Mouse (Mus musculus): ENCODE data around the gene Hhatl.

Gene Hhatl

GRCm38 (mm10) chr9:121802747-121803146 is 10.4 kb upstream of the Hhatl start:
- DNase-seq: no peak

- no peak for DNase-seq
Measured at GRCm38 (mm10) chr9:121798887-121799520, 6.7 kb upstream of the Hhatl start.

DNA sequence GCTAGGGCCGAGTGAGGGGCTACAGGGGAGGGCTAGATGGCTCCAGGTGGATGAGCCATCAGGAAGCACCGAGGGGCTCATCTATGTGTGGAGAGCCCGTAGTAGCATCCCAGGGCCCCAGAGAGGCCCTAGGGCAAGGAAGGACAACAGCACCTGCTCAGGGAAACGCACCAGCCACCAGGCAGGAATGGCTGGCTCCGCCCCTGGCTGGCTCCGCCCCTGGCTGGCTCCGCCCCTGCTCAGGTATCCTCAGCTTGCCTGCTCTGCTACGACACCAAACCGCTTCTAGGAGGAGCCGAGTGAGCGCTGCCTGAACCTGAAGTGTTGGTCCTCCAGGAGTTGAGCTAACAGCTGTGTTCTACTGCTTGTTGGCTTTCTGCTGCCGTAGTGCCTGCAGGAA is 5.4 kb upstream of the Hhatl start:
- DNase-seq: peak; percentile 55 to 68

DNA sequence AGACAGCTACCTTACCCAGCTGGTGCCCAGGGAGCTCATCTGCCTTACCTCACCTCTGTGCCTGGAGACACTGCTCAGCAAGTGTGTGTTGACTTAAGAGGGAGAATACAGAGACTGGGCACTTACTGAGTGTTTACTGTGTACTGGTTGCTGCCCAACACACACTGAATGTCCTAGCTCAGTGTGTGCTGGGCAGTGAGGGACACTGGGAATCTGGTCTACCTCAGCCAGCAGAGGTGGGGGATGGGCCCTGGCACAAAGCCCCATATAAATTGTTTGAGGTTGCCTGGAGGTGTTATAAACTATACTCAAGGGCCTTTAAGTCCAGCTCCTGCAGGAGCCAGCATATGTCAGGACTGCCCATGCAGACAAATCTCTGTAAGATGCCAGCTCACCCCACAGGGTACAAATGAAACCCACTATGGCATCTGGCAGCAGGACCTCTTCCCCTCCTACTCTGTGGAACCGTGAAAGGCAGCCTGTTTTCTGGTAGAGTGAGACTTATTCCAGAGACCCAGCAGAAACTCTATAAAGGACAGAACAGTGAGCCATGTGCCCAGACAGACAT is 2.7 kb upstream of the Hhatl start:
- DNase-seq: peak in 1 of 2 experiments; percentile 11

DNA sequence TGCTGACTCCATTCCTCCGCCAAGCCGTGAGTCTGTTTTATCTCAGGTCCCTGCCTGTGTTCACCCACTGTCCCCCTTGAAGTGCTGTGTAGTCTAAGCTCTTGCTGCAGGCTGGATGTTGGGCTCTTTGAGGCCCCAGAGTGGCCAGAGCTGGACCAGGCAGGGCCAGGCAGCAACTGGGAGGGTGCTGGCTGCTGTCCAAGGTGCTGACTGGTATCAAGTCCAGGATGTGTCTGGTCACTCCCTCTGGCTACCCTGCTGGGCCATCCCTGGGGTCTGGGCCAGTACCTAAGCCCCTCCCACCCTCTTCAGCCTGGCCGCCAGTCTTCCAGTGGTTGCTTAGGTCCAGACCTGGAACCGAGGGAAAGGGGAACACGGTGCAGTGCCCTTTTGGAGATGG is 1.1 kb downstream of the Hhatl start:
- DNase-seq: peak; percentile 90 to 92

GRCm38 (mm10) chr9:121786359-121786758 is 5.9 kb downstream of the Hhatl start:
- no peak for DNase-seq

- DNase-seq: no peak
Measured at GRCm38 (mm10) chr9:121785261-121785660, 7.0 kb downstream of the Hhatl start.

DNA sequence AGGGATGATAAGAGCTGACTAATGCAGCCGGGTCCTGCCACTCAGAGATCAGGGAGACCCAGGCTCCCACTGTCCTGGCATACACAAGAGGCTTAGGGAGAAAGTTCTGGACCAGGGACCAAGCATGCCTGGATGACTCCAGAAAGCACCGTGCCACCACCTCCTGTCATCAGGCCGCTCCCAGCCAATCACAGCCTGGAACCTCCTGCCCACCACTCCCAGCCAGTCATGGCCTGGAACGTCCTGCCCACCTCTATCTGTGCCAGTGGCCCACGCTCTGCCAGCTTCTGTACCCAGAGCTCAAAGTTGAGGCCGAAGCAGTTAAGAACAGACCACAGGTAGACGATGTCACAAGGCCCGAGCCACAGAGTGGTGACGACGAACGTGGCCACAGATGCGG is 7.5 kb downstream of the Hhatl start:
- DNase-seq: no peak

- DNase-seq: peak; percentile 65 to 76
Measured at GRCm38 (mm10) chr9:121778066-121778624, 14.2 kb downstream of the Hhatl start.

DNA sequence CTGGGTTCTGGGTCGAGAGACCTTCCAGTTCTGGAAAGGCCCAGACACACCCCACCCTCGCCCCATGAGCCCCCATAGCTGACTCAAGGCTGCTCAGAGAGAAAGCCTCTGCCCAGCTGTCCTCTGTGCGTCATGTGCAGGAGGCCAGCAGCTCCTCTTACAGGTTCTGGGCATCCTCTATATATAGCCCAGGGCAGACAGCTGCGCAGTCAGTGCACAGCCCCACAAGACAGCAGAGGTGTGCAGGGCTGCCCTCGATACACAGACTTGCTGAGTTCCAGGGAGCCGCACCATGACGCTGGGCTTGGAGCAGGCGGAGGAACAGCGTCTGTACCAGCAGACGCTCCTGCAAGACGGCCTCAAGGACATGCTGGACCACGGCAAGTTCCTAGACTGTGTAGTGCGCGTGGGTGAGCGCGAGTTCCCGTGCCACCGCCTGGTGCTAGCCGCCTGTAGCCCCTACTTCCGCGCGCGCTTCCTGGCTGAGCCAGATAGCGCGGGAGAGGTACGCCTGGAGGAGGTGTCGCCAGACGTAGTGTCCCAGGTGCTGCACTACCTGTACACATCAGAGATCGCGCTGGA is 14.7 kb downstream of the Hhatl start, which contains the start of gene Klhl40:
Klhl40 (plus strand) TSS at position 124 of the 582 bp plus-strand sequence.
- DNase-seq: peak in 1 of 2 experiments; percentile 33

- no peak for DNase-seq
Measured at GRCm38 (mm10) chr9:121776511-121776910, 15.8 kb downstream of the Hhatl start.

DNA sequence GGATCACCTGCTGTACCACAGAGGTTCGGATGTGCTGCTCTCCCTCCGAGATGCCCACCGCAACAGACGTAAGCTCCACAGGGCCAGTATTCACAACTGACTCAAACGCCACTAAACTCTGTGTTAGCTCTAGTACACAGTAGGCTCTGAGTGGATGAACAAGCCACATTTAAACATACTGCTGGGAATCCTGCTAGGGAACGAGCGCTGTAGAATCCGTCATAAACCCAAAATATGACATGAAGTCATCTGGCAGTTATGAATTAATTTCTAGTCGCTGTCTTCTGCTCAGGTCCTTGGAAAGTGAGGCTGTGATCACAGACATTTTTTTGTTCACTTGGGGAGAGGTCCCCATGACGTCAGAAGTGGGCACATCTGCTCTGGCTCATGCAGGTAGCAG is 16.4 kb downstream of the Hhatl start:
- no peak for DNase-seq

- DNase-seq: no peak
Measured at GRCm38 (mm10) chr9:121772412-121772811, 19.9 kb downstream of the Hhatl start.

DNA sequence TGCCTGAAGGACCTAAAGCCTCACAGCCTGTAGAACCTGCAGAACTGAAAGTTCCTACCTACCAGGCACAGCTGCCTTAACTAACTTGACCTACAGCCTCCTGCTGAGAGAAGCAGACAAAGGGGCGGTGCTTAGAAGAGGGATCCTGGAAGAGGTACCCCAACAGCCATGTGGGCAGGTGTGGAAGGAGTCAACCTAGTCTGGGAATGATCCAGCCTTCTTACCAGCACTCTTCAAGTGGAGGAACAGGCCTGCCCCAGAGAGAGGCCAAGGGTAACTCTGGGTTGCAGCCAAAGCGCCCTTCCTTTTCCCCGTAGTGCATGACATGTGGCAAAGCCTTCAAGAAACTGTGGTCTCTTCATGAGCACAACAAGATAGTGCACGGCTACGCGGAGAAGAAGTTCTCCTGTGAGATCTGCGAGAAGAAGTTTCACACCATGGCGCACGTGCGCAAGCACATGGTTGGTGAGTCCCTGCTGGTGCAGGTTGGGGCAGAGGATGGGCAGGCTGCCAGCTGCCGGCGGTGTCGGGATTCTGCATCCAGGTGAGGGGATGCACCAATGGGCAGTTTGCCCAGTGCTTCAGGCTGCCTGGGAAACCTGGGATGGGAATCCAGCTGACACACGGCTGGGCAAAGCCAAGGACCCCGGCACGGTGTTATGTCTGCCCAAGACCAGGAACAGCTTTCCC is 27.0 kb downstream of the Hhatl start:
- DNase-seq: no peak

DNA sequence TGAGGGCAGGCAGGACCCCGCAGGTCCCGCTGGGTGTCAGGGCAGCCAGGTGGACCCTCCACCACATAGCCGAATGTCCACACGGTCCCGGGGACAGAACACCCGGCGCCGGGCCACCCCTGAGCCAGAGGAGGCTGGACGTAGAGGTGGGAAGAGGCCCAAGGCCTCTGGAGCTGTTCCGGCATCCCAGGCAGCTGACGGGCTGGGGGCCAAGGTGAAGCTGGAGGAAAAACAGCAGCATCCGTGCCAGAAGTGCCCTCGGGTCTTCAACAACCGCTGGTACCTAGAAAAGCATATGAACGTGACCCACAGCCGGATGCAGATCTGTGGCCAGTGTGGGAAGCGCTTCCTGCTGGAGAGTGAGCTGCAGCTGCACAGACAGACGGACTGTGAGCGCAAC is 28.6 kb downstream of the Hhatl start:
- no peak for DNase-seq

DNA sequence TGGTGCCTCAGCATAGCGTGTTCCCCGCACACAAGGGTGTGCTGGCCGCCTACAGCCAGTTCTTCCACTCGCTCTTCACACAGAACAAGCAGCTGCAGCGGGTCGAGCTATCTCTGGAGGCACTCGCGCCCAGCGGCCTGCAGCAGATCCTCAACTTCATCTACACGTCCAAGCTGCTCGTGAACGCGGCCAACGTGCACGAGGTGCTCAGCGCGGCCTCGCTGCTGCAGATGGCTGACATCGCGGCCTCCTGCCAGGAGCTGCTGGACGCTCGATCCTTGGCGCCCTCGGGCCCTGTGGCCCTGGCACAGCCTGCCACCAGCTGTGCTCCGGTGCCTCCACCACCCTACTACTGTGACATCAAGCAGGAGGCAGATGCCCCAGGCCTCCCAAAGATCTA is 29.5 kb downstream of the Hhatl start:
- no peak for DNase-seq

DNA sequence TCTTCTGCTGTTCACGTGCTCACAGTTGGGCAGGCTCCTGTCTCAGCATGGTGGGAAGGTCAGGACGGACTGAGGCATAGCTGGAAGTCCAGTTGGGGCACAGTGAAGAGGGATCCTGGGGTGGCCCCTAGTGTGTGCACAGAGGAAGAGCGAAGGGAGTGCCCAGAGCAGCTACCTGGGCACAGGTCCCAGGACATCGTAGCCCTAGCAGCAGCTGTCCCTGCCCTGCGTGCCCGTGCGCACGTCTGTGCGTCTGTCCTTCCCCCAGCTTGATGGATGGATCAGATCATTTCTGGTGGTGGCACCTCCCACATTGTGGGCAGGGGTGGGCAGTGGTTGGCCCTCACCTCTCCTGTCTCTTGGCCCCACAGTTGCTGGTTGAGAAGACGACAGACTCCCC is 30.1 kb downstream of the Hhatl start:
- DNase-seq: no peak

DNA sequence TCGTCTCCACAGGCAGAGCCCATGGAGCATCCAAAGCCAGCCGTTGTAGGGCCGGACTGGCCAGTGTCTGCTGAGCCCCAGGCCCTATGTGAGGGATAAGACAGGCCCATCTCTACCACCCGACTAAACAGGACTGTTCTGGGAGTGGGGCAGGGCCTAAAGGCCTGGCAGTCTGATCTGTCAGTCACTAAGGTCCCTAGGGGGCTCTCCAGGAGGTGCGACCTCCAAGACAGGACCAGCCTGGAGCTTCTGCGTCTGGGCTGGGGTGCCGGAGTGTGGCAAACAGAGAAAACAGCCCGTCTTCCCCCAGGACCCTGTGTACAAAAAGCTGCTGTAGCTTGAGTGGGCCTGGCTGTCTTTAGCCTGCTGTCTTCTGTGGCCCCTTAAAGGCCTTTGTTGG is 30.5 kb downstream of the Hhatl start:
- no peak for DNase-seq

- DNase-seq: no peak
Measured at GRCm38 (mm10) chr9:121761091-121761665, 31.1 kb downstream of the Hhatl start.

DNA sequence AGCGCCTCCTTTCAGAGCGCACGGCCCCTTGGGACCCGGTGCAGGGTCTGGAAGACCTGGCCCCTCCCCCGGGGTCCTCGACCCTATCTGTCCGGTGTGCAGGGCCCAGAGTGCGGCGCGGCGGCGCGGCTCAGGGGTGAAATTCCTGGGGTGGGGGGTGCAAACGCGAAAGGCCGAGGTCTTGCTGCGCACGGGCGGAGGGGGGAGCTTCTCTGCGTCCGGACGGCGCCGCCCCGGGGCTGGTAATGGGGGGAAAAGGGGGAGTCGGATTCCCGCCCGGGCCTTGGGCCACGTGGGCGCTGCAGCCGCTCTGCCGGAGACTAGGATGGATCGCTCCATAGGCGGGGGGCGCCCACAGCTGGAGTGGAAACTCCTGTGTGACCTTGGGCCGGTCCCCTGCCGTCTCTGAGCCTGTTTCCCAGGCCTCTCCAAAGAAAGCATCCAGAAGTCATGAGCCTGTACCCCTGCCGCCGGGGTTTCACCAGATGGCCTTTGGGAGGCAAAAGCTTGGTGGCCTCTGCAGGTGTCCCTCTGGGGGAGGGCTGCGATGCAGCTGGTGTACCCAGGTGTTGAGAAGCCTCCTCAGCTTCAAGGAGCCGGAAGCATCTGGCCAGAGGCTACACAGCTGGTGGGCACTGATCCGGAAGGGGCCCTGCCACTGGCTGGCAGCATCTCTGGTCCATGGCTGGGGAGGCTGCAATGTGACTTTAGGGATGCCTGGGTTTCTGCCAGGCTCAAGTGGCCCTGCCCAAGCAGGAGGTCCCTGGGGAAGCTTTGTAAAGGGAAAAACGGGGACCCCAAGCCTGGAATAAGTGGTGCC is 31.8 kb downstream of the Hhatl start:
- peak; percentile 85 to 92 for DNase-seq

DNA sequence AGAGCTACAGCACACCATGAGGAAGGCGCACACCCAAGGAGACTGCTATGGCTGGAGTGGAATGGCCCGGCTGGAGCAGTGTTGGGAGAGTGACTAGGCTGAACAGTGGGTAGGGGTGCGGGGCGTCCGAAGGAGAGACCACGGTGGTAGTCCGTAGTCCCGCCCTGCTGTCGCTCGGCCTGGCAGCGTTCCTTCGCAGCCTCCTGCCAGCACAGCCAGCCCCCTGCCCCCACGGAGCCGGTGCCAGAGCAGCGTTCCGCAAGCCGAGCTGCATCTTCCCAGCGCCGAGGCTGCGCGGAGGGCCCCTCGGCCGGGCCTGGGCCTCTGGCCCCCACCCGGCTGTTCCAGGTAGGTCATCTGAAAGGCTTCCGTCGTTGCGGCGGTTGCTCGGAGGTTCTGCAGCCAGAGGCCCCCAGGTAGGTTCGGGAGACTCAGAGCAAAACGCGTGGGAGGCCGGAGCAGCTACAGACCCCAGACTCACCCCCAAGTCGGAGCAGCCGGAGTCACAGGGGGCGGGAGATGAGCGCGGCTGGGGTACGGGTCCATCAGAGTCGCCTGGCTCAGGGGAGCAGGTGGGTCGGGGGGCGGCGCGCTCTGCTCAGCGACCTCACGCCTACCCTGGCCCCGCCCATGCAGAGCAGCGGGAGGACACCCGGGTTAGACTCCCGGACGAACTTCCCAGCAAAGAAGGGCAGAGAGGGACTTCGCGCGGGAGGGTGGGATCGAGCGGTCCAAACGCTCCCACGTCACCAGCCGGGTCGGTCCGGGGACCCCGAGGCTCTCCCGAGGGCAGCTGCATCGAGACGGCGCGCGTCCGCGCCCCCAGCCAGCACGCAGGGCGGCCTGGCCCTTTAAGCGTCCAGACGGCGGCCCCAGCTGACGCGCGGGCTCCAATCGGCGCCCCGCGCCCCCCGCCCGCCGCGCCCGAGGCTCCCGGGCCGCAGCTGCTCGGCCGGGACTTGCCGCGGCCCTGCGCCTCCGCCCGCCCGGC is 32.9 kb downstream of the Hhatl start, which contains the start of gene Zfp651:
Zfp651 (plus strand) TSS at position 240 of the 991 bp plus-strand sequence.
- peak; percentile 76 to 86 for DNase-seq

Data from kidney, postnatal 4 days (tissue).